Mouse (Mus musculus): ENCODE measurements at regions not wholly inside any gene's neighbourhood (a gene's known extent, or its start where the extent isn't known, plus 50 kb on each side); places are given as distances from the start of the nearest gene placed in this dataset.

GRCm38 (mm10) chr15:8903651-8904050, 64.1 kb upstream of the Ranbp3l start:
- DNase-seq (ENCODE audit: low read depth, low spot score), result no peak

- no peak for DNase-seq (ENCODE audit: low read depth, low spot score)
These were observed 70.1 kb upstream of the Ranbp3l start for GRCm38 (mm10) chr15:8897487-8898158.

GRCm38 (mm10) chr15:8896856-8897255, 70.9 kb upstream of the Ranbp3l start:
- DNase-seq (ENCODE audit: low read depth, low spot score), result no peak

- DNase-seq (ENCODE audit: low read depth, low spot score), result no peak
These were observed 71.4 kb upstream of the Ranbp3l start for GRCm38 (mm10) chr15:8896391-8896790.

- DNase-seq (ENCODE audit: low read depth, low spot score), result no peak
These were observed 82.2 kb upstream of the Ranbp3l start for GRCm38 (mm10) chr15:8885585-8885984.

GRCm38 (mm10) chr15:8884608-8885467, 82.9 kb upstream of the Ranbp3l start:
- no peak for DNase-seq (ENCODE audit: low read depth, low spot score)

GRCm38 (mm10) chr15:8882880-8883539, 84.7 kb upstream of the Ranbp3l start:
- no peak for DNase-seq (ENCODE audit: low read depth, low spot score)

- DNase-seq (ENCODE audit: low read depth, low spot score), result peak; percentile 26
These were observed 92.8 kb upstream of the Ranbp3l start for GRCm38 (mm10) chr15:8874884-8875493.

GRCm38 (mm10) chr15:8868021-8868420, 99.7 kb upstream of the Ranbp3l start:
- DNase-seq (ENCODE audit: low read depth, low spot score), result no peak

GRCm38 (mm10) chr15:8867160-8867891, 100.4 kb upstream of the Ranbp3l start:
- no peak for DNase-seq (ENCODE audit: low read depth, low spot score)

- no peak for DNase-seq (ENCODE audit: low read depth, low spot score)
These were observed 102.4 kb upstream of the Ranbp3l start for GRCm38 (mm10) chr15:8865089-8865933.

- no peak for DNase-seq (ENCODE audit: low read depth, low spot score)
These were observed 111.2 kb upstream of the Ranbp3l start for GRCm38 (mm10) chr15:8856419-8857084.

GRCm38 (mm10) chr15:8855511-8855910, 112.2 kb upstream of the Ranbp3l start:
- DNase-seq (ENCODE audit: low read depth, low spot score), result no peak

GRCm38 (mm10) chr15:8854336-8854735, 113.4 kb upstream of the Ranbp3l start:
- no peak for DNase-seq (ENCODE audit: low read depth, low spot score)

- no peak for DNase-seq (ENCODE audit: low read depth, low spot score)
These were observed 116.8 kb upstream of the Ranbp3l start for GRCm38 (mm10) chr15:8850996-8851395.

- DNase-seq (ENCODE audit: low read depth, low spot score), result no peak
These were observed 118.3 kb upstream of the Ranbp3l start for GRCm38 (mm10) chr15:8849413-8849812.

GRCm38 (mm10) chr15:8842129-8842528, 125.6 kb upstream of the Ranbp3l start:
- no peak for DNase-seq (ENCODE audit: low read depth, low spot score)

GRCm38 (mm10) chr15:8839462-8839861, 128.3 kb upstream of the Ranbp3l start:
- no peak for DNase-seq (ENCODE audit: low read depth, low spot score)

GRCm38 (mm10) chr15:8834151-8834550, 123.6 kb upstream of the Slc1a3 start:
- DNase-seq (ENCODE audit: low read depth, low spot score), result no peak

- DNase-seq (ENCODE audit: low read depth, low spot score), result no peak
These were observed 122.4 kb upstream of the Slc1a3 start for GRCm38 (mm10) chr15:8832970-8833369.
